Mouse (Mus musculus) MEL (cell line): ENCODE data around the gene Nme7. TPM values are rescaled to one million over a fixed set of nuclear protein-coding genes. Genes with fewer than 3 reads are reported as not detected.

Experiments used
- DNase-seq: peaks from one replicate; pipeline ENCODE4 v3.0.0; 2011; ENCODE audit warnings: low read depth, low spot score
- H3K27ac ChIP-seq: 2 replicates; pipeline ENCODE4 v1.5.1; 2012; ENCODE audit warnings: low read depth, mild to moderate bottlenecking, control low read depth, low read length, moderate library complexity; ENCODE audit not compliant: control insufficient read depth
- H3K27me3 ChIP-seq, 2 experiments: fragments of 150-350 bp in 1 of 2; sonication (generic) in 1 of 2; 2 replicates each; pipeline ENCODE4 v1.6.1; 2012; ENCODE audit warnings: low read length in 2 of 2, mild to moderate bottlenecking in 2 of 2, improper control_type of control experiment in 1 of 2, moderate library complexity in 1 of 2; ENCODE audit not compliant: insufficient read depth in 2 of 2, control insufficient read depth in 1 of 2
- H3K36me3 ChIP-seq, 2 experiments: 2 replicates each; pipeline ENCODE4 v1.6.1; 2012 to 2014; ENCODE audit warnings: low read length in 2 of 2, improper control_type of control experiment in 1 of 2, inconsistent platforms in 1 of 2, mild to moderate bottlenecking in 1 of 2; ENCODE audit not compliant: insufficient read depth in 2 of 2, control insufficient read depth in 1 of 2
- H3K4me1 ChIP-seq, 2 experiments: fragments of 150-350 bp in 1 of 2; sonication (generic) in 1 of 2; 2 replicates each; pipeline ENCODE4 v1.6.1; 2012; ENCODE audit warnings: low read length in 2 of 2, improper control_type of control experiment in 1 of 2, mild to moderate bottlenecking in 1 of 2; ENCODE audit not compliant: insufficient read depth in 2 of 2, control insufficient read depth in 1 of 2
- H3K4me3 ChIP-seq, 2 experiments: fragments of 150-350 bp in 1 of 2; sonication (generic) in 1 of 2; 2 replicates each; pipeline ENCODE4 v1.5.1; 2012; ENCODE audit warnings: low read depth in 2 of 2, low read length in 2 of 2, mild to moderate bottlenecking in 2 of 2, moderate library complexity in 2 of 2, control low read depth in 1 of 2, improper control_type of control experiment in 1 of 2; ENCODE audit not compliant: control insufficient read depth in 1 of 2, insufficient read depth in 1 of 2
- H3K79me2 ChIP-seq: 2 replicates; pipeline ENCODE4 v1.6.1; 2012; ENCODE audit warnings: mild to moderate bottlenecking, low read length, moderate library complexity; ENCODE audit not compliant: control insufficient read depth, poor library complexity, insufficient read depth
- H3K9ac ChIP-seq: 2 replicates; pipeline ENCODE4 v1.6.1; 2012; ENCODE audit warnings: low read depth, mild to moderate bottlenecking, control low read depth, low read length, moderate library complexity; ENCODE audit not compliant: control insufficient read depth, poor library complexity, severe bottlenecking
- H3K9me3 ChIP-seq: fragments of 150-350 bp; sonication (generic); replicated peaks from 2 replicates; pipeline ENCODE4 v1.6.1; 2012; ENCODE audit warnings: mild to moderate bottlenecking, low read length, improper control_type of control experiment, moderate library complexity; ENCODE audit not compliant: insufficient read depth
- CHD1 ChIP-seq: IDR thresholded peaks from 2 replicates; pipeline ENCODE4 v1.6.1; 2012; ENCODE audit warnings: low read depth, mild to moderate bottlenecking, inconsistent platforms, low read length, improper control_type of control experiment
- CHD2 ChIP-seq: IDR thresholded peaks from 2 replicates; pipeline ENCODE4 v1.6.1; 2011; ENCODE audit warnings: low read length, improper control_type of control experiment
- CTCF ChIP-seq, 3 experiments: IDR thresholded peaks in 2 of 3; conservative IDR thresholded peaks in 1 of 3; 2 replicates each; pipeline ENCODE4 v1.5.1; 2011 to 2012; ENCODE audit warnings: low read length in 3 of 3, low read depth in 2 of 3, mild to moderate bottlenecking in 2 of 3, improper control_type of control experiment in 1 of 3, inconsistent platforms in 1 of 3, mixed read lengths in 1 of 3, moderate library complexity in 1 of 3; ENCODE audit not compliant: control insufficient read depth in 1 of 3, insufficient read depth in 1 of 3, poor library complexity in 1 of 3, severe bottlenecking in 1 of 3
- EP300 ChIP-seq, 2 experiments: IDR thresholded peaks; 2 replicates each; pipeline ENCODE4 v1.6.1; 2011; ENCODE audit warnings: improper control_type of control experiment in 2 of 2, low read length in 2 of 2, low read depth in 1 of 2, mild to moderate bottlenecking in 1 of 2
- GABPA ChIP-seq: IDR thresholded peaks from 2 replicates; pipeline ENCODE4 v1.6.1; 2012; ENCODE audit warnings: low read depth, mild to moderate bottlenecking, inconsistent platforms, low read length, improper control_type of control experiment, moderate library complexity
- GATA1 ChIP-seq: IDR thresholded peaks from 2 replicates; pipeline ENCODE4 v1.6.1; 2011; ENCODE audit warnings: low read depth, low read length, improper control_type of control experiment
- HCFC1 ChIP-seq: IDR thresholded peaks from 2 replicates; pipeline ENCODE4 v1.6.1; 2012; ENCODE audit warnings: low read depth, mild to moderate bottlenecking, inconsistent platforms, low read length, improper control_type of control experiment, moderate library complexity
- KAT2A ChIP-seq: conservative IDR thresholded peaks from 2 replicates; pipeline ENCODE4 v1.6.1; 2012; ENCODE audit warnings: low read depth, low read length, improper control_type of control experiment, inconsistent platforms
- MAFK ChIP-seq: IDR thresholded peaks from 2 replicates; pipeline ENCODE4 v1.6.1; 2011; ENCODE audit warnings: low read depth, mild to moderate bottlenecking, low read length, improper control_type of control experiment, borderline replicate concordance
- MAZ ChIP-seq: IDR thresholded peaks from 2 replicates; pipeline ENCODE4 v1.6.1; 2012; ENCODE audit warnings: low read depth, mild to moderate bottlenecking, inconsistent platforms, low read length, improper control_type of control experiment
- MEF2A ChIP-seq: IDR thresholded peaks from 2 replicates; pipeline ENCODE4 v1.6.1; 2014; ENCODE audit warnings: low read depth, mild to moderate bottlenecking, inconsistent platforms, low read length, improper control_type of control experiment; ENCODE audit not compliant: poor library complexity, insufficient replicate concordance, severe bottlenecking; ENCODE audit errors: extremely low read depth
- MXI1 ChIP-seq: IDR thresholded peaks from 2 replicates; pipeline ENCODE4 v1.6.1; 2011; ENCODE audit warnings: mild to moderate bottlenecking, low read depth, low read length, improper control_type of control experiment
- MYB ChIP-seq: IDR thresholded peaks from 2 replicates; pipeline ENCODE4 v1.6.1; 2011; ENCODE audit warnings: mild to moderate bottlenecking, low read depth, low read length, improper control_type of control experiment
- MYC ChIP-seq: IDR thresholded peaks from 2 replicates; pipeline ENCODE4 v1.6.1; 2011; ENCODE audit warnings: low read depth, mild to moderate bottlenecking, low read length, improper control_type of control experiment, moderate library complexity
- NELFE ChIP-seq: IDR thresholded peaks from 2 replicates; pipeline ENCODE4 v1.6.1; 2011; ENCODE audit warnings: low read depth, low read length, improper control_type of control experiment
- NRF1 ChIP-seq: IDR thresholded peaks from 2 replicates; pipeline ENCODE4 v1.6.1; 2014; ENCODE audit warnings: low read depth, mild to moderate bottlenecking, inconsistent platforms, low read length, improper control_type of control experiment, moderate library complexity; ENCODE audit not compliant: poor library complexity, insufficient read depth, severe bottlenecking
- POLR2AphosphoS5 ChIP-seq: IDR thresholded peaks from 2 replicates; pipeline ENCODE4 v1.6.1; 2012; ENCODE audit warnings: low read depth, borderline replicate concordance, mild to moderate bottlenecking, inconsistent platforms, low read length, moderate library complexity, mixed read lengths
- RAD21 ChIP-seq: IDR thresholded peaks from 2 replicates; pipeline ENCODE4 v1.6.1; 2011; ENCODE audit warnings: mild to moderate bottlenecking, low read depth, low read length, improper control_type of control experiment
- SIN3A ChIP-seq: IDR thresholded peaks from 2 replicates; pipeline ENCODE4 v1.6.1; 2012; ENCODE audit warnings: low read length, improper control_type of control experiment, inconsistent platforms
- SMC3 ChIP-seq: IDR thresholded peaks from 2 replicates; pipeline ENCODE4 v1.6.1; 2011; ENCODE audit warnings: low read depth, low read length, improper control_type of control experiment
- TAL1 ChIP-seq: IDR thresholded peaks from 2 replicates; pipeline ENCODE4 v1.6.1; 2012; ENCODE audit warnings: mild to moderate bottlenecking, inconsistent platforms, low read length, moderate library complexity, mixed read lengths
- TCF12 ChIP-seq: IDR thresholded peaks from 2 replicates; pipeline ENCODE4 v1.6.1; 2014; ENCODE audit warnings: low read depth, mild to moderate bottlenecking, inconsistent platforms, low read length, improper control_type of control experiment, moderate library complexity
- UBTF ChIP-seq: IDR thresholded peaks from 2 replicates; pipeline ENCODE4 v1.6.1; 2012; ENCODE audit warnings: low read depth, mild to moderate bottlenecking, inconsistent platforms, low read length, improper control_type of control experiment, moderate library complexity, borderline replicate concordance; ENCODE audit not compliant: insufficient read depth
- USF1 ChIP-seq: IDR thresholded peaks from 2 replicates; pipeline ENCODE4 v1.6.1; 2014; ENCODE audit warnings: low read depth, mild to moderate bottlenecking, inconsistent platforms, low read length, improper control_type of control experiment, moderate library complexity
- polyA plus RNA-seq, 2 experiments: library from polyadenylated mRNA; stranded (reverse) in 1 of 2; unstranded in 1 of 2; fragments of >175 nt in 1 of 2; fragments of >200 nt in 1 of 2; gene quantifications; 2 replicates each; pipeline versions ENCODE4 v1.2.1 to v1.2.4; 2012; ENCODE audit warnings: low replicate concordance in 2 of 2, low read depth in 1 of 2; ENCODE audit not compliant: insufficient read length in 2 of 2, insufficient read depth in 1 of 2, missing spikeins in 1 of 2
- total RNA-seq: library from RNA; depleted of rRNA; stranded (reverse); fragments of 300-350 nt; gene quantifications from 2 replicates; pipeline ENCODE4 v1.2.3, GENCODE M21; 2012

The Nme7 gene
- total and polyA plus RNA-seq, 3 experiments: 23.2 to 27.6 TPM; not detected in 1

DNA sequence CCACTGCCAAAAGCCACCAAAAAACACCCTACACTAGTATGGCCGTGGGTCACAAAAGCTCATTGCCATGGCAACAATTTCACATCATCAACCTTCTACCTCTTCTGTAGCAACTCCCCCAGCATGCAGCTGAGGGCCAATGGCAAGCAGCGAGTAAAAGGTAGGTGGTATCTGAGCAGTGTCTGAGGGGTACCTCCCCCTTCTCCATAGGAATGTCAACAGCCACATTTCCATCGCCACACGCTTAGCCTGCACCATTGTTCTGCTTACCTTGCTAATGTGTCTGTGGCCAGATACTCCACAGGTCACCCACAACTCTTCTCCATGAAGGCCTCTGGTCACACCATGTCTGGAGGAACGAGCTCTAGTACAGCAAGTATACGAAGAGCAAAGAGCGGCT, 169.5 kb downstream of the Nme7 start:
- no peak for TF ChIP-seq RAD21
- TF ChIP-seq KAT2A: no peak
- TF ChIP-seq TAL1: no peak
- TF ChIP-seq SMC3: no peak
- Histone ChIP-seq H3K9me3 (no peaks in the 10 kb centered on the region), H3K4me1 (no peaks in the 10 kb centered on the region), H3K4me3 (no peak overlapping the region), H3K79me2 (no peaks in the 10 kb centered on the region), H3K36me3 (no peaks in the 10 kb centered on the region), H3K9ac (no peak overlapping the region), H3K27me3 (no peaks in the 10 kb centered on the region), H3K27ac (no peak overlapping the region)
- no peak for DNase-seq

DNA sequence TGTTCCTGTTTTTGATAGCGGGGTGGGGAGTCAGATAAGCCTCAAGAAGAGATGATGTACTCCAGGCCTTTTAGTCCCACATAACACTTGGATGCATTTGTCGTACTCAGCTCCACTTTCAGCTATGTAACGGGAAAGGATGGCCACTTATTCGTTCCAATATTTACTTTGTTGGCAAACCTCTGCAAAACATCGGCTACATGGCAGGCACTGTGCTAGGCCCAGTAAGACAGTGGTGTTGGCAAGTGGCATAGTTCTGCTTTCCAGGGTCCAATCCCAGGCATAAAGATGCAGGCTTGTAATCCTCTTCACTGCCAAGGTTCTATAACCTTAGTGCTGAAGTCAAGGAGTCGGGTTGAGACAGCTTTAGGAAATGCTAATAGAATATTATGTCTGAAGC, 170.4 kb downstream of the Nme7 start:
- no peak for TF ChIP-seq MAZ
- no peak for TF ChIP-seq UBTF
- no peak for TF ChIP-seq TCF12
- no peak for TF ChIP-seq EP300 (IDR thresholded peaks at IDR 0.05; ENCODE audit: low read depth in 1 of 2, low read length in 2 of 2)
- TF ChIP-seq NRF1: no peak
- no peak for TF ChIP-seq NELFE
- no peak for TF ChIP-seq GATA1
- DNase-seq: no peak
- Histone ChIP-seq H3K4me3 (no peak overlapping the region), H3K27me3 (no peaks in the 10 kb centered on the region), H3K79me2 (no peaks in the 10 kb centered on the region), H3K9ac (no peak overlapping the region), H3K36me3 (no peaks in the 10 kb centered on the region), H3K4me1 (no peaks in the 10 kb centered on the region), H3K9me3 (no peaks in the 10 kb centered on the region), H3K27ac (no peak overlapping the region)

DNA sequence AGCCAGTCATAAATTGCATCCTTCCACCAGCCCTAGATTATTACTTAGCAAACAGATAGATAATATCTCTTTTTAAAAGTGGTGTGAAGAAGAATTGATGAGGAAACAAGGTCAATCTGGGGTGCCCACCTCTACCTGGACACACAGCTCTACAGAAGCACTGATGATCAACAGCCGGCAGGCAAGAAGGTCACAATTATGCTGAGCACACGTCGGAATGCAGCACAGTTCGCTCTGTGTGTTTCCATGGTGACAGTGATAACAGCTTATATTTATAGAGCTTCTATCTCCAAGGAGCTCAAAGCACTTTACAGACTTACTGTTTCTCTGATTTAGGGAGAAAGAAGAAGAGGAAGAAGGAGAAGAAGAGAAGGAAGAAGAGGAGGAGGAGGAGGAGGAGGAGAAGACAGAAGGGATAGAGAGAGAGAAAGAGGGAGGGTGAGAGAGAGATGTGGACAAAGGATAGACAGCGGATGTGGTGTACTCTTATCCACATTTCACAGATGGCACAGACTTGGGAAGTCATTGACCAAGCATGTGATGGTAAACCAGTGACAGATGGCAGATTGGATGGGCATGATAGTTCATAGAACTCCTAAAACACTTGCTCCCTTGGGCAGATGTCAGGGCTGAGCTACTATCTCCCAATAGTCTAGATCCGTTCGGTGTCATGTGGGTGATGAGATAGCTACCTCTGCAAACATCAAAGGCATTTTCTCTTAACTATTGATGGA, 171.0 kb downstream of the Nme7 start:
- H3K4me1 ChIP-seq: no peaks in the 10 kb centered on the region
- H3K36me3 ChIP-seq: no peaks in the 10 kb centered on the region
- no peak for TF ChIP-seq POLR2AphosphoS5
- TF ChIP-seq MAZ: no peak
- TF ChIP-seq MYB: no peak
- no peak for TF ChIP-seq GABPA
- TF ChIP-seq CHD2: no peak
- no peak for TF ChIP-seq MEF2A
- no peak for TF ChIP-seq USF1
- no peak for TF ChIP-seq MYC
- no peak for TF ChIP-seq KAT2A
- TF ChIP-seq NELFE: no peak
- TF ChIP-seq SIN3A: no peak
- TF ChIP-seq CTCF (IDR thresholded peaks at IDR 0.05 in 2 of 3, conservative IDR thresholded peaks at IDR 0.05 in 1 of 3; ENCODE audit: control insufficient read depth in 1 of 3, insufficient read depth in 1 of 3, low read depth in 2 of 3, low read length in 3 of 3, poor library complexity in 1 of 3, severe bottlenecking in 1 of 3): no peak
- TF ChIP-seq CHD1: no peak
- TF ChIP-seq HCFC1: no peak
- no peak for TF ChIP-seq MAFK
- TF ChIP-seq MXI1: no peak
- H3K79me2 ChIP-seq: no peaks in the 10 kb centered on the region
- no peak overlapping the region for H3K9ac ChIP-seq
- H3K27ac ChIP-seq: no peak overlapping the region
- H3K9me3 ChIP-seq: no peaks in the 10 kb centered on the region
- DNase-seq: no peak
- no peaks in the 10 kb centered on the region for H3K27me3 ChIP-seq
- H3K4me3 ChIP-seq: no peak overlapping the region
